Mouse (Mus musculus) layer of hippocampus, adult 2 months (tissue): ENCODE measurements around the gene Igf2bp3. TPM values are rescaled to one million over a fixed set of nuclear protein-coding genes. Genes with fewer than 3 reads are reported as not detected.

ENCODE experiments used
- DNase-seq, 2 experiments: peaks; one replicate each; pipeline ENCODE4 v3.0.0; 2022; ENCODE audit warnings: low spot score in 2 of 2
- H3K27ac ChIP-seq: fragments of 200-600 bp; 2 replicates; pipeline ENCODE4 v1.8.1; 2022
- H3K4me3 ChIP-seq: fragments of 200-600 bp; 2 replicates; pipeline ENCODE4 v1.8.1; 2022; ENCODE audit warnings: mild to moderate bottlenecking
- CTCF ChIP-seq: fragments of 200-600 bp; conservative IDR thresholded peaks from 2 replicates; pipeline ENCODE4 v1.8.1; 2022; ENCODE audit warnings: antibody characterized with exemption, mild to moderate bottlenecking, moderate library complexity
- total RNA-seq, 2 experiments: library from RNA; stranded (reverse); gene quantifications; 2 replicates each; pipeline ENCODE4 v1.2.3; 2021

Igf2bp3 gene
- total RNA-seq, 2 experiments from 2014 or later: not detected

GRCm38 (mm10) chr6:49097596-49098110 is 117.1 kb downstream of the Igf2bp3 start:
- H3K4me3 ChIP-seq: peak overlapping the region; percentile 8
- no peak for TF ChIP-seq CTCF
- DNase-seq: no peak
- peak overlapping the region; percentile 79 for H3K27ac ChIP-seq

GRCm38 (mm10) chr6:49096933-49097461 is 117.8 kb downstream of the Igf2bp3 start:
- H3K27ac ChIP-seq: peak overlapping the region; percentile 79
- peak; percentile 52 to 65 for DNase-seq
- TF ChIP-seq CTCF: no peak
- H3K4me3 ChIP-seq: peak overlapping the region; percentile 8

DNA sequence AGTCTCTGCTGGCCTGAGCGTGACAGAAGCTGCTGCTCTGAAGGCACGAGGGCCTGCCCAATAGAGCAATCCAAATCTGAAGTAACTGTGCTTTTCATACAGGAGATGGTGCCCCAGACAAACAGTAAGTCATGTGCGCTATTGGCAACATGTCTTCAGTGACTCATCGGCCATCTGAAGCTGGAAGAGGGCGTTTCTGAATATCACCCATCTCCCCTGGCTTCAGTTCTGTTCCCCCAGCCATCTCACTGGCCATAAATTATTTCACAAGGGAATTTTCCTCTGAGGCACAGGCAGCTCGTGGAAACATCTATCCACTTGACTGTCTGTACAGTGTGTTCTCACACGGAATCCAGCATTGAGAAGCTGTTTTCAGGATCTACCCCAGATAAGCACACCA is 118.3 kb downstream of the Igf2bp3 start:
- Histone ChIP-seq H3K4me3 (no peak overlapping the region), H3K27ac (peak overlapping the region; percentile 79)
- peak; percentile 23 to 32 for DNase-seq
- TF ChIP-seq CTCF: no peak

DNA sequence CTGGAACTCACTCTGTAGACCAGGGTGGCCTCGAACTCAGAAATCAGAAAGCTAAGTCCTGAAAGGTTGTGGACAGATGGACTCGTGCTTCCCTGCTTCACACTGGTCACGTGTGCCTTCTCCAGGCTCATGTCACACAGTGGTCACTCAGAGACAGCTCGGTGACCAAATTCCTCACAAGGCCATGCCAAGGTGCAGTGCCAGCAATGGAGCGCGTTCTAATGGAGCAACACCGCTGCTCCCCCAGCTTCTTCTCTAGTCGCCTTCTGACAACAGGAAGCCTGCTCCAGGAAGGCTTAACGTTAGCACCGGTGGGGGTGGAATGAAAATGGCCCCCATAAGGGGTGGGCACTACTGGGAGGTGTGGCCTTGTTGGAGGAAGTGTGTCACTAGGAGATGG is 119.8 kb downstream of the Igf2bp3 start:
- no peak for DNase-seq
- H3K27ac ChIP-seq: no peak overlapping the region
- H3K4me3 ChIP-seq: no peak overlapping the region
- no peak for TF ChIP-seq CTCF

DNA sequence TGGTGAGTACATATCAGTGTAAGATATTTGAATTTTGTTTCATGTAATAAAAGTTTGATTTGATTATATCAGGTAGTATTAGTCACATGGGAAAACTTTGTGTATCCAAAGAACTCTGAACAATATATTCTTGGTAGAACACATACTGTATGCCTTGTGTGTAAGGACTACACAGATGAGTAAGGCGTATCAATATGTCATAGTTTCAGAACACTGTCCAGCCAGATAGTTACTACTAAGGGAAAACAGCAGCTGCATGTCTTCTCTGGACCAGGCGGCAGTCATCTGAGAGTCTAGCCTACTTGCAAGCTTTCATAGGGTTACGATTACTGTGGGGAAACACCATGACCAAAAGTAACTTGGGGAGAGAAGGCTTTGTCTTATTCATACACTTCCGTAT is 131.7 kb downstream of the Igf2bp3 start:
- no peak for DNase-seq
- Histone ChIP-seq H3K4me3 (no peak overlapping the region), H3K27ac (no peak overlapping the region)
- TF ChIP-seq CTCF: no peak

DNA sequence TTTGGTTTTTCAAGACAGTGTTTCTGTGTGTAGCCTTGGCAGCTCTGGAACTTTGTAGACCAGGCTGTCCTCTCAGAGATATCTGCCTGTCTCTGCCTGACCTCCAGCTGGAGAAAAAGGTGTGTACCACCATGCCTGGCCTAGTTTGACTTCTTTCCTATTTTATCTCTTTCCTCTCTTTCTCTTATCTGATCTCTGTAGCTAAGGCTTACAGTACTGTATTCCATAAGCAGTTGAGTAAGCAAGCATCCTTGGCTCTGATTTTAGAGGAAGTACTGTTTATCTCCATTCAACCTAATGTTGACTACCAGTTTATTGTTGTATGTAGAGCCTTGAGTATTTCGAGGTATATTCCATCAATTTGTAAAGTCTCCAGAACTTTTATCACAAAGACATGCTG is 135.4 kb downstream of the Igf2bp3 start:
- no peak overlapping the region for H3K27ac ChIP-seq
- no peak for DNase-seq
- no peak overlapping the region for H3K4me3 ChIP-seq
- no peak for TF ChIP-seq CTCF

DNA sequence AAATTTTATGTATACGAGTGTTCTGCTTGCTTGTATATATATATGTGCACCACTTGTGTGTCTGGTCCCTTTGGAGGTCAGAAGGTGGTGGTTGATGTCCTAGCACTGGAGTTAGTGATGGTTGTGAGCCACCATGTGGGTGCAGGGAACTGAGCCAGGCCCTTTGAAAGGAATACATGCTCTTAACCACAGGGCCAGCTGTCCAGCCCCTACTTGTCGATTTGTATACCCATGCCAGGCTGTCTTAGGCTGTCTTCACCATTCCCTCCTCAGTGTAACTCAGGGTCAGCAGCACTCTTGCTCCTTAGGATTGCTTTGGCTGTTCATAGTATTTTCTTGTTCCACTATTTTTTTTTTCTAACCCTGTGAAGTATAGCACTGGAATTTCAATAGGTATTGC is 136.9 kb downstream of the Igf2bp3 start:
- H3K27ac ChIP-seq: no peak overlapping the region
- no peak overlapping the region for H3K4me3 ChIP-seq
- no peak for TF ChIP-seq CTCF
- DNase-seq: no peak

- no peak for DNase-seq
- no peak for TF ChIP-seq CTCF
- Histone ChIP-seq H3K4me3 (peak overlapping the region; percentile 87), H3K27ac (peak overlapping the region; percentile 96)
These were observed 140.7 kb downstream of the Igf2bp3 start for GRCm38 (mm10) chr6:49074117-49074490.

GRCm38 (mm10) chr6:49073304-49074116 is 141.2 kb downstream of the Igf2bp3 start, which contains the start of gene Malsu1:
Gene Malsu1, plus strand, starts transcription at chr6:49073795.
- peak; percentile 24; the same call in 1 of the 2 replicates for TF ChIP-seq CTCF
- H3K4me3 ChIP-seq: peak within 1 kb of the TSS; percentile 87
- peak; percentile 96 for DNase-seq
- H3K27ac ChIP-seq: peak within 1 kb of the TSS; percentile 96

DNA sequence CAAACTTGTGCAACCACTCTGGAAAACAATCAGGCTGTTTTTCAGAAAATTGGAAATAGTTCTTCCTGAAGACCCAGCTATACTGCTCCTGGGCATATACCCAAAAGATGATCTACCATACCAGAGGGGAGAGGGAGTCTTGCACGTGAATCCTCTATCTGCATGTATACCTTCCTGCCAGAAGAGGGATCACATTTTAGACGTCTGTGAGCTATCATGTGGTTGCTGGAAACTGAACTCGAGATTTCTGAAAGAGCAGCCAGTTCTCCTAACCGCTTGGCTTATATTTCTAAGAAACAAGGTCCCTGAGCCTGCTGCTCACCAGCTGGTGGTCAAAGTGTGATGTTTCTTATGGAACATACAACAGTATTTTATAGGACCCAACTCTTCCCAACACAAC is 146.4 kb downstream of the Igf2bp3 start:
- Histone ChIP-seq H3K27ac (no peak overlapping the region), H3K4me3 (no peak overlapping the region)
- DNase-seq: no peak
- no peak for TF ChIP-seq CTCF

DNA sequence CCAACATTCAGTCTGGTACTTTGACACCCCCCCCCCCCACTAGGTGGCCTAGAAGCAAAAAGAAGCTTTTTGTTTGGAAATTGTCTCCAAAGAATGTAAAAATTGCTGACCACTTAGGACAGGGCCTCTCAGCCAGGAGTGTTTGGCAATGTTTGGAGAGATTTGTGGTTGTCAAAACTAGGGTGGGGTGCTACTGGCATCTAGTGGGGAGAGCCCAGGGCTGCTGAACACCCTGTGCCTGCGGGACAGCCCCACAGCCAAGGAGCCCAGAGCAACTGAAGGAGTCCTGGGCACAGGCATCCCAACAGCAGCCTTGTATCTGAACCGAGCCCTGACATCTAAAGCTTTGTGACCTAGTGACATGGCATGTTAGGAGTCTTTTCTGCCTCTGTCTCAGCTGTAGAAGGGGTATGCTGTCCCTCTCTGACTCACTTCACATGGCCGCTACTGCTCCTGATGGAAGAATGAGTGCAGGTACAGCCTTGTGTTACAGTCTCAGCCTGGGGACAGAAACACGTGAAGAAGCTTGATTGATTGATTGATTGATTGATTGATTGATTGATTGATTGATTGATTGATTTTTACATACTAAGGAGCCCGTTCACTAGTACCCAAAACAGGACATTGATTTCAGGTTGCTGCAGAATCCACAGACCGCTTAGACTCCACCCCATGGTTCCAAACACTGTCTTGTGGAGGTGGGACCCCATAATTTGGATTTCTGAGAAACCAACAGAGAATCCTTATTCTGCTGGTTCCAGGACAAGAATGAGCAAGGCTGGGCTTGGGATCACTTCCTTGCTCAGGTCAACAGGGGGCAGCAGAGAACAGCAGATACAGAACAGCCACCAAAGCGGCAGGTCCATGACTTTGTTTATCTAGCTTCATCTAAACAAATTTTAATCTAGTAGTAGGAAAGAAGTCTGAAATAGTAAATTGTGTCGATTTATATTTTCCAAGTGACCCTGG is 157.4 kb downstream of the Igf2bp3 start:
- no peak overlapping the region for H3K27ac ChIP-seq
- DNase-seq: peak; percentile 79 to 85
- no peak overlapping the region for H3K4me3 ChIP-seq
- peak; percentile 95 for TF ChIP-seq CTCF

DNA sequence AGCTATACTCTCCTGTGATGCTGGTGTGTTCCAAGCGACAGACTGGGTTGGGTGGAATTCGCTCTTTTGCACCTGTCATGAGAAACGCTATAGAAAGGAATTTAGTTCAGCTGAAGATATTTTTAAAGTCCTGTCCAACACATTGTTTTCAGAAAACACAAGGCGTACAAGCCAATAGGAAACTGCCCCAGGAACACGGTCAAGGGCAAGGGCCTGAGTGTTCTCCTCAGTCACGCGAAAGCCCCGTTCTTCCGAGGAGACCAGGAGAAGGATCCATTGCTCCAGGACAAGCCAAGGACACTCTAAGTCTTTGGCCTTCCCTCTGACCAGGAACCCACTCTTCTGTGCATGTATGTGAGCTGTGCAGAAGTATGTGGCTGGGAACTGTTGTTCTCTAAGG is 158.7 kb downstream of the Igf2bp3 start:
- no peak for TF ChIP-seq CTCF
- Histone ChIP-seq H3K27ac (no peak overlapping the region), H3K4me3 (no peak overlapping the region)
- DNase-seq: no peak
